Mouse (Mus musculus) embryonic facial prominence, embryonic 14.5 days (tissue): ENCODE measurements around the gene Ireb2. TPM values are rescaled to one million over a fixed set of nuclear protein-coding genes. Genes with fewer than 3 reads are reported as not detected.
"Not testable (repeated sequence)": the region's sequence is repeated elsewhere in the genome, so short reads cannot be mapped to it uniquely, and the experiment has no call there.

Experiments
- ATAC-seq: fragments of 200-750 bp; cut with Nextera tagmentation; 2 replicates; pipeline ENCODE4 v1.8.0; 2017; ENCODE audit warnings: low read depth, moderate number of reproducible peaks, moderate TSS enrichment
- DNase-seq: peaks from one replicate; pipeline ENCODE4 v3.0.0-alpha.2; 2015; ENCODE audit warnings: low spot score
- H3K27ac ChIP-seq: fragments of 300-500 bp; sonication (generic); replicated peaks from 2 replicates; pipeline ENCODE4 v1.5.1; 2014; ENCODE audit warnings: low read depth, mild to moderate bottlenecking, low read length, moderate library complexity
- H3K27me3 ChIP-seq: fragments of 300-500 bp; sonication (generic); replicated peaks from 2 replicates; pipeline ENCODE4 v1.6.1; 2014; ENCODE audit warnings: low read length; ENCODE audit not compliant: control insufficient read depth, insufficient read depth
- H3K36me3 ChIP-seq: fragments of 300-500 bp; sonication (generic); 2 replicates; pipeline ENCODE4 v1.6.1; 2014; ENCODE audit warnings: low read length, mixed read lengths; ENCODE audit not compliant: control insufficient read depth, insufficient read depth
- H3K4me1 ChIP-seq: fragments of 300-500 bp; sonication (generic); 2 replicates; pipeline ENCODE4 v1.6.1; 2014; ENCODE audit warnings: antibody characterized with exemption, low read length; ENCODE audit not compliant: control insufficient read depth, insufficient read depth
- H3K4me2 ChIP-seq: fragments of 300-500 bp; sonication (generic); 2 replicates; pipeline ENCODE4 v1.6.1; 2014; ENCODE audit warnings: low read depth, mild to moderate bottlenecking, low read length, moderate library complexity, mixed read lengths
- H3K4me3 ChIP-seq: fragments of 300-500 bp; sonication (generic); 2 replicates; pipeline ENCODE4 v1.5.1; 2014; ENCODE audit warnings: low read depth, mild to moderate bottlenecking, low read length
- H3K9ac ChIP-seq: fragments of 300-500 bp; sonication (generic); 2 replicates; pipeline ENCODE4 v1.6.1; 2014; ENCODE audit warnings: low read depth, mild to moderate bottlenecking, low read length, moderate library complexity, mixed read lengths
- H3K9me3 ChIP-seq: fragments of 300-500 bp; sonication (generic); 2 replicates; pipeline ENCODE4 v1.6.1; 2016; ENCODE audit warnings: low read length; ENCODE audit not compliant: control insufficient read depth
- WGBS: fragments of 180-500 bp; shearing (Covaris S2); extraction: QIAGEN DNeasy Blood & Tissue Kit; methylation state at CpG from one replicate; pipeline ENCODE4 v1.1.7; 2014; 5-methylcytosine and 5-hydroxymethylcytosine counted together
- polyA plus RNA-seq: library from polyadenylated mRNA; unstranded; fragments of >200 nt; fragmentation: Nextera tagmentation; extraction: Ambion mirVana; gene quantifications from 2 replicates; pipeline ENCODE4 v1.2.1, GENCODE M21; 2014

Ireb2 gene
- polyA plus RNA-seq, 1 experiment from 2014 or later: 35.8 TPM

DNA sequence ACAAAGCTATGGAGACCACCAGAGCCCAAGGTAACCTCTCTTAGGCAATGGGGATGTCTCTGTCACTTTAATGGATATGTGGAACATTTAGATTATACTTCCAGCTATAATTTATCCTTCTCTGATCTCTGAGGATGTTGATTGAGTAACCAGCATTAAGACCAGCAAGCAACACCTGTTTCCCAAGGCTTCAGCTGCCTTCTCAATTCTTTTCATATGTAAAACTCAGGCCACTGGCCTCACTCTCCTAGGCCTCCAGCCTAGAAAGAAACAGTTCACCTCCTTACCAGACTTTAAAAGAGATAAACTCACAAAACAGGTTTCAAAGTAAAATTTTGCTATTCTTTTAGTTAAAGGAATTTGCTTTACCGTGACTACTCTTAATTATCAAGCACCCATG lies 23.4 kb upstream of the Ireb2 start:
- no peak overlapping the region for H3K4me2 ChIP-seq
- no peak for DNase-seq
- WGBS: 84% methylated on average over 1 of the region's 1 CpGs
- no peak overlapping the region for H3K9ac ChIP-seq
- no peak overlapping the region for H3K4me3 ChIP-seq
- no peaks in the 10 kb centered on the region for H3K9me3 ChIP-seq
- ATAC-seq: no peak
- H3K4me1 ChIP-seq: no peaks in the 10 kb centered on the region
- H3K27me3 ChIP-seq: no peaks in the 10 kb centered on the region
- H3K27ac ChIP-seq: no peak overlapping the region
- no peaks in the 10 kb centered on the region for H3K36me3 ChIP-seq

DNA sequence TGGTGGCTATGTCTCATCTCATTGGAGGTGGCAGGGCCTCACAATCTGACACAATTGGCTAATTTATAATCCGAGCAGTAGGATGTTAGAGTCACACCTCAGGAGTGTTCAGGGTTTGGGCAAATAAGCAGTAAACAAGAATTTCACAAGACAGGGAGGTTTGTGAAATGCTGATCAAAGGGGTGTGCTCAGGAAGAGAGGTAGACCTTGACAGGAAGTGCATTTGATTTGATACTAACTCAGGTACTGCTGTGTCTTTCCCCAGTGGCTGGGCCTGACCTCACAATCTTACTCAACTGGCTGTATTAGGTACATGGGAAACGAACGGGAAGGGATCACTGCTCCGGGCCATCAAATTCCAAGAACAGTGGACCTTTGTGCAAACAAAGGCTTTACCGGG lies 21.3 kb upstream of the Ireb2 start:
- DNase-seq (no peak), ATAC-seq (no peak)
- WGBS: 64% methylated on average over 5 of the region's 5 CpGs
- Histone ChIP-seq H3K4me3 (no peak overlapping the region), H3K27me3 (no peaks in the 10 kb centered on the region), H3K9me3 (no peaks in the 10 kb centered on the region), H3K4me1 (no peaks in the 10 kb centered on the region), H3K27ac (no peak overlapping the region), H3K9ac (no peak overlapping the region), H3K4me2 (no peak overlapping the region), H3K36me3 (no peaks in the 10 kb centered on the region)

DNA sequence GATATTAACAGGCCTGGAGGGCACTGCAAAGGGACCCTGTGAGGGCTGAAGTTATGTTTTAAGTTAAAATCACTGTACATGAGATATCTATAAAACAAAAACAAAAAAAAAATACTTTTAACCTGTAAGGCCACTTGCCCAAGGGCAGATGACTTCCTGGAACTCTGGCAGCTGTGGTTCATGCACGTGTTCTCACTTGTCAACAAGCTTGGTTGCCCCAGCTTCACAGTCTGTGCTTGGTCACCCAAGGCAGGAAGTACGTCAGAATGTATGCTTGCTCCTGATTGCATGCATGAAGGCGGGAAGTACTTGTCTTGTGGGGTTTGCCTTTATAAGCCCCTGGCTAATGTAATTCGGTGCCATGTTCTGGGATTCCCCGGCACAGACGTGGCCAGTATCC lies 19.7 kb upstream of the Ireb2 start:
- no peaks in the 10 kb centered on the region for H3K9me3 ChIP-seq
- DNase-seq (no peak), ATAC-seq (no peak)
- WGBS: 66% methylated on average over 6 of the region's 6 CpGs
- H3K27ac ChIP-seq: no peak overlapping the region
- no peak overlapping the region for H3K9ac ChIP-seq
- no peak overlapping the region for H3K4me3 ChIP-seq
- H3K36me3 ChIP-seq: no peaks in the 10 kb centered on the region
- no peaks in the 10 kb centered on the region for H3K4me1 ChIP-seq
- no peaks in the 10 kb centered on the region for H3K27me3 ChIP-seq
- H3K4me2 ChIP-seq: no peak overlapping the region

DNA sequence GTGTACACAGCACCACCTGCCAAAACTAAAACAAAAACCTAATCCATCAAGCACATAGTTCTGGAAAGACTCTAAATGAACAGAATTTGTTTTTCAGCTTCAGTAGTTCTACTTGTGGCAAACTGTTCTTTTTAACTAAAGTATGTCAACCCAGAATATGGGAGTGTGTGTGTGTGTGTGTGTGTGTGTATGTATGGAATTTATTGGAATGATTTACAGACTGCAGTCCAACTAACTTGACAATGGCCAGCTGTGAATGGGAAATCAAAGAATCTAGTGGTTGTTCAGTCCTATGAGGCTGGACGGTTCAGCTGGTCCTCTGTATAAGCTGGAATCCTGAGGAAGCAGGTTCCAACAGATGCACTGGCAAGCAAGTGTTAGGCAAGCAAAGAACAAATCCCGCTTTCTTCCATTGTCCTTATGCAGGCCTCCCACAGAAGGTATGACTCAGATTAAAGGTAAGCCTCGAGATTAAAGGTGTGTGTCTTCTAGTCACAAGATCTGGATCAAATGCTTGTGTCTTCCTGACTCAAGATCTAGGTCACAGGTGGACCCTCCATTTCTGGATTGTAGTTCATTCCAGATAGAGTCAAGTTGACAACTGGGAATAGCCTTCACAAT lies 18.9 kb upstream of the Ireb2 start:
- Histone ChIP-seq H3K4me1 (no peaks in the 10 kb centered on the region), H3K9ac (no peak overlapping the region), H3K27ac (no peak overlapping the region), H3K4me3 (no peak overlapping the region), H3K36me3 (no peaks in the 10 kb centered on the region), H3K4me2 (no peak overlapping the region), H3K27me3 (no peaks in the 10 kb centered on the region), H3K9me3 (no peaks in the 10 kb centered on the region)
- no peak for DNase-seq
- 75% methylated on average over 3 of the region's 3 CpGs for WGBS
- no peak for ATAC-seq

DNA sequence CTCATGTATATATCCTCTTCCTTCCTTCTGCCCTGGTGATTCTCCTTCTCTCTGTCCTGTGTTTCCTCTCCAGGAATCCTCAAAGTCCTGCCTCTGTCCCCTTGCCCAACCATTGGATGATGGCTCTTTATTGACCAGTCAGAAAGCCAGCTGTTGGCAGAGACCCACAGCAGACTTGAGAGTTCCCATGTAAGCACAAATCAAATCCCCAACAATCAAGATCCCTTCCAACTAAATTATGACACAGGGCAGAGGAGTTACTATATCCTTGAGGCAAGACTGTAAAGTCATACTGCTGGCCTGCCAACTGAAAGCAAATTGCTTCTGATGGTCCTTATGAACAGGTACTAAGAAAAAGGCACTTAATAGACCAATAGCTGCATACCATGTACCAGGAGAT lies 15.4 kb upstream of the Ireb2 start:
- Histone ChIP-seq H3K9me3 (no peaks in the 10 kb centered on the region), H3K4me1 (no peaks in the 10 kb centered on the region), H3K27me3 (no peaks in the 10 kb centered on the region), H3K4me2 (no peak overlapping the region), H3K27ac (no peak overlapping the region), H3K36me3 (no peaks in the 10 kb centered on the region), H3K9ac (no peak overlapping the region), H3K4me3 (no peak overlapping the region)
- DNase-seq: no peak
- no peak for ATAC-seq

DNA sequence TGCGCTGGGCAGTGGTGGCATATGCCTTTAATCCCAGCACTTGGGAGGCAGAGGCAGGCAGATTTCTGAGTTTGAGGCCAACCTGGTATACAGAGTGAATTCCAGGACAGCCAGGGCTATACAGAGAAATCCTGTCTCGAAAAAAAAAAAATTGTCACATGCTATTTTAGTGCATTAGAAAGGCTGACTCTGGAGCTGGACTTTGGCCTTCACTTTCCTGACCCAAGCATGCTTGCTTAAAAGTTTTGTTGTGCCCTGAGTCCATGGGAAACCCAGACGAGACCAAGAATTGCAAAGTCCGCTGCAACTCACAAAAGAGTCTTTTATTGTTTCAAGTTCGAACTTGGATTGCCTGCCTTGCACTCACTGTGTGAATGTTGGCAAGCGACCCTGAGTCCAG lies 10.6 kb upstream of the Ireb2 start:
- H3K9me3 ChIP-seq, DNase-seq, H3K4me2 ChIP-seq, H3K36me3 ChIP-seq, H3K9ac ChIP-seq, H3K27ac ChIP-seq, ATAC-seq, H3K4me3 ChIP-seq, H3K4me1 ChIP-seq, H3K27me3 ChIP-seq: not testable (repeated sequence)
- 73% methylated on average over 6 of the region's 6 CpGs for WGBS

DNA sequence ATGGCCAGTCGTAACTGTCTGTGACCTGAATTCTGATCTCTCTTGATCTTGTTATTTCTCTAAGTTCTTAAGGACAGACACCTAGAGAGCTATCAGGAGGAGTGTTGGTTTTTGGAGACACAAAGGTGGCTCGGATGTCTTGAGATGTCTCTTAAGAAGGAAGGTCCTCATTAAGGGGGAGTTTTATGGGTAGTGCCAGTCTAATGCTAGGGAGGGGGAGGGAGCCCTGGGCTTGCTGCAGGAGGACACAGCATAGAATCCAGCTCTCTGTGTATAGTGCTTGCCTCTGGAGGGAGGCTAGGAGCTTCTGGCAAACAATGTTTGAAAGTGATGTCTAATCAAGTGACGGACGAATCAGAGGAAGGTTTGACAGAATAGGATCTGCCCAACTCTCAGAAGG lies 10.0 kb upstream of the Ireb2 start:
- DNase-seq (no peak), ATAC-seq (no peak)
- Histone ChIP-seq H3K27me3 (no peaks in the 10 kb centered on the region), H3K9me3 (no peaks in the 10 kb centered on the region), H3K27ac (no peak overlapping the region), H3K4me2 (no peak overlapping the region), H3K9ac (no peak overlapping the region), H3K4me3 (no peak overlapping the region), H3K4me1 (no peaks in the 10 kb centered on the region), H3K36me3 (no peaks in the 10 kb centered on the region)
- 66% methylated on average over 4 of the region's 4 CpGs for WGBS

DNA sequence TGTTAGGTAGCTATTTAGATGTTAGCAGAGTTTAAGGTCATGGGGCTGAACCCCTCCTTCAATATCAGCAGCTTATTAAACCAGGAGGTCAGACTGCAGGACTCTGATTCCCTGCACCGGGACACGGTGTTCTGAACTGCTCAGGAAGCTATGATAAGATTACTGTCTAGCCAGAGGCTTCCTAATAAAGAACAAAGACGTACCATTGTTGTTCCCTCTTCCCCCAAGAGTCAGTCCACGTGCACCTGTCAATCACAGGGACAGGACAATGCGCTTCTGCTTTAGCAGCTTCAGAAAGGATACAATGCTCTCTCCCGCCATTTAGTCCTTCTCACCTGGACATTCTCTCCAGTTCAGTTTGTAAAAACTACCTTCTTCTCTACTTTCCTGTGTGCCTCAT lies 8.0 kb upstream of the Ireb2 start:
- H3K4me1 ChIP-seq: no peaks in the 10 kb centered on the region
- DNase-seq: no peak
- no peak overlapping the region for H3K9ac ChIP-seq
- H3K9me3 ChIP-seq: no peaks in the 10 kb centered on the region
- H3K4me2 ChIP-seq: no peak overlapping the region
- no peaks in the 10 kb centered on the region for H3K36me3 ChIP-seq
- H3K4me3 ChIP-seq: no peak overlapping the region
- no peak overlapping the region for H3K27ac ChIP-seq
- no peak for ATAC-seq
- H3K27me3 ChIP-seq: no peaks in the 10 kb centered on the region
- 25% methylated on average over 6 of the region's 6 CpGs for WGBS

DNA sequence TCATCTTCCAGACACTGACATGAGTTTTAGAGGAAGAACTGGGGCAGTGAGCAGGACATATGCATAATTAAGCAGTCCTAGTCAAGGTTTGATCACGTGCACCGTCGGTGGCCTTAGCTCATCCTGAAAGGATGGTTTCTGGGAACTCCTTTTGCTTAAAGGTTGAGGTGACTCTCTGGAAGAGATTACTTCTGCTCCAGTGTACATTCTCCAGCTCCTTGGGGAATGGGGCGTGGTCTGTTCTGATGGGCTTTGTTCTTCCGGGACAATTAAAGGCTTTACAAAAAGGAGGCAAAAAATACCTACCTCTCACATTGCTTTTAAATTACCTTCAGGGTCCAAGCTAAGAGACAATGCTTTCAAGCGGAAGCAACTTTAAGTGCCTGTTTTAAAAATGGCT lies 7.5 kb upstream of the Ireb2 start:
- H3K4me2 ChIP-seq: no peak overlapping the region
- WGBS: 59% methylated on average over 6 of the region's 6 CpGs
- H3K27me3 ChIP-seq: no peaks in the 10 kb centered on the region
- H3K4me3 ChIP-seq: no peak overlapping the region
- H3K9me3 ChIP-seq: no peaks in the 10 kb centered on the region
- no peak overlapping the region for H3K27ac ChIP-seq
- no peaks in the 10 kb centered on the region for H3K36me3 ChIP-seq
- no peak for ATAC-seq
- no peak overlapping the region for H3K9ac ChIP-seq
- no peak for DNase-seq
- no peaks in the 10 kb centered on the region for H3K4me1 ChIP-seq
